Mouse (Mus musculus): ENCODE measurements around the gene Vasp.

DNA sequence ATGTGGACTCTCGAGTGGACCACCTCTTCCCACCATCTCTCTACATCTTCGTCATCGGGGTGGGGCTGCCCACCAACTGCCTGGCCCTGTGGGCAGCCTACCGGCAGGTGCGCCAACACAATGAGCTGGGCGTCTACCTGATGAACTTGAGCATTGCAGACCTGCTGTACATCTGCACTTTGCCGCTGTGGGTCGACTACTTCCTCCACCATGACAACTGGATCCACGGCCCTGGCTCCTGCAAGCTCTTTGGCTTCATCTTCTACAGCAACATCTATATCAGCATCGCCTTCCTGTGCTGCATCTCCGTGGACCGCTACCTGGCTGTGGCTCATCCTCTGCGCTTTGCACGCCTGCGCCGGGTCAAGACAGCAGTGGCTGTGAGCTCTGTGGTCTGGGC lies 49.4 kb downstream of the Vasp start:
- TF ChIP-seq GATA1 (IDR thresholded peaks at IDR 0.05; ENCODE audit: borderline replicate concordance, low read length) (no peak), FLI1 (IDR thresholded peaks at IDR 0.05; ENCODE audit: low read length) (no peak)

Measured in megakaryocyte, embryonic 14.5 days (primary cell).